Mouse (Mus musculus): ENCODE measurements around the gene Mecom. TPM values are rescaled to one million over a fixed set of nuclear protein-coding genes. Genes with fewer than 3 reads are reported as not detected.

Mecom gene
- polyA plus RNA-seq, 1 experiment from 2014 or later: 0.79 TPM

DNA sequence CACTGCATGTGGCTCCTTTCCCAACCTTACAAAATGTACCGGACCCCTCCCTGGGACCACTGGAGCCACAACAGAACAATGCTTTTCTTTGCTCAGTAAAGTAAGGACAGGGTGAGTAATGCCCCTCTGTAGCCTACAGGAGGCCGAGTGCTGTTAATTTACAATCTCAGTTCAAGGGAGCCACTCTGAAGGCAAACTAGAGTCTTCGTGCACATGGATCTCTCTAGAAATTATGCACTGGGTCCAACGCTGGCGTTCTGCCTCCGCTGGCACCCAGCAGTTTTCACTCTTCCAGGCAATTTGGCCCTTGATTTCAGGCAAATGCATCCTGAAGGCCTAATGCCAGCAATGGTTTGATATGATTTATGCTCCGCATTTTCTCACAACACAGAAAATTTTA is 467.0 kb downstream of the Mecom start:
- WGBS (ENCODE audit: insufficient replicate concordance): 73% methylated on average over 7 of the region's 7 CpGs
- H3K36me3 ChIP-seq (replicated peaks): no peaks in the 10 kb centered on the region
- H3K4me3 ChIP-seq (replicated peaks): no peak overlapping the region
- no peak overlapping the region for H3K27ac ChIP-seq (replicated peaks)
- no peaks in the 10 kb centered on the region for H3K9me3 ChIP-seq (replicated peaks)
- no peak overlapping the region for H3K9ac ChIP-seq
- no peak overlapping the region for H3K4me2 ChIP-seq
- no peaks in the 10 kb centered on the region for H3K27me3 ChIP-seq
- no peak for ATAC-seq (ENCODE audit: insufficient read depth)
- H3K4me1 ChIP-seq (replicated peaks): no peaks in the 10 kb centered on the region

DNA sequence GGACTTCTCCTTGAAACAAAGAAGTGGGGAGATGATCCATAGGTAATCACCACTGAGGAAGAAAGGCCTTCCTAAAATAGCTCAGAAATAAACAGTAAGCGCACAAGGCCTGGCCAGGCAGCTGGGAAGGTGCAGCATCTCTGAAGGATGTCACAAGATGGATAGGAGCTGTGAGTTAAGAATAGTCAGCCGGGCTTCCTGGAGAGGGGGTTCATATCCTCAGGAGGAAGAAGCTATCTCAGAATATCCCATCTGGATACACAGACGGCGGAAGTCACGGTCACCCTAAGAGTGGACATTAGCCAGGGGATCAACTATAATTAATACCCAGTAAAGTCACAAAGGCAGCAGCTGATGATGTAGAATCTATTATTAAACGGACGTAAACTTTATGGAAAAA is 471.3 kb downstream of the Mecom start:
- H3K4me3 ChIP-seq (replicated peaks): no peak overlapping the region
- H3K9me3 ChIP-seq (replicated peaks): no peaks in the 10 kb centered on the region
- no peak overlapping the region for H3K27ac ChIP-seq (replicated peaks)
- no peaks in the 10 kb centered on the region for H3K4me1 ChIP-seq (replicated peaks)
- H3K9ac ChIP-seq: no peak overlapping the region
- 72% methylated on average over 7 of the region's 7 CpGs for WGBS (ENCODE audit: insufficient replicate concordance)
- no peak for ATAC-seq (ENCODE audit: insufficient read depth)
- no peak overlapping the region for H3K4me2 ChIP-seq
- H3K36me3 ChIP-seq (replicated peaks): no peaks in the 10 kb centered on the region
- no peaks in the 10 kb centered on the region for H3K27me3 ChIP-seq

GRCm38 (mm10) chr3:30071271-30071670 is 476.5 kb downstream of the Mecom start:
- Histone ChIP-seq H3K27me3 (no peaks in the 10 kb centered on the region), H3K27ac (replicated peaks) (no peak overlapping the region), H3K36me3 (replicated peaks) (no peaks in the 10 kb centered on the region), H3K9ac (no peak overlapping the region), H3K4me2 (no peak overlapping the region), H3K9me3 (replicated peaks) (no peaks in the 10 kb centered on the region), H3K4me1 (replicated peaks) (no peaks in the 10 kb centered on the region), H3K4me3 (replicated peaks) (no peak overlapping the region)
- no peak for ATAC-seq (ENCODE audit: insufficient read depth)

GRCm38 (mm10) chr3:30066519-30066918 is 481.3 kb downstream of the Mecom start:
- H3K4me3 ChIP-seq (replicated peaks): no peak overlapping the region
- no peaks in the 10 kb centered on the region for H3K36me3 ChIP-seq (replicated peaks)
- no peak overlapping the region for H3K27ac ChIP-seq (replicated peaks)
- H3K9me3 ChIP-seq (replicated peaks): no peaks in the 10 kb centered on the region
- no peak overlapping the region for H3K4me2 ChIP-seq
- H3K27me3 ChIP-seq: no peaks in the 10 kb centered on the region
- ATAC-seq (ENCODE audit: insufficient read depth): no peak
- H3K4me1 ChIP-seq (replicated peaks): no peaks in the 10 kb centered on the region
- no peak overlapping the region for H3K9ac ChIP-seq
- WGBS (ENCODE audit: insufficient replicate concordance): 33% methylated on average over 7 of the region's 7 CpGs

DNA sequence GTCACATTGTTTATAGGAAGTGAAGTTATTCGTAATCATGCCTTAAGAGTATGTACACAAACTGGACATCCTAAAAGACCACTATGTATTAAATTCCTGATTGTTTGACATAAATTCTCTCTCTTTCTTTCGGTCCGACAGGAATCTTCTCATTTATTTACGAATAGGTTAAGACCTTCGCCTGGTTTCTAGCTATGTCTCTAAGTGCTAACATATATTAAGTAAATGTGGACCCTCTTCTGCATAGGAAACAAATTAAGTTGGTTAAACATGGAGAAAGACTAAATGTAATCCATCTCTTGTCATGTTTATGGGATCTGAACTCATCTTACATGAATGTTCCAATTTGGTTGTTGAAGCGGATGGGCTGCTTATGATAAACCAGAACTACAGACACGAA is 487.8 kb downstream of the Mecom start:
- H3K9ac ChIP-seq: no peak overlapping the region
- no peaks in the 10 kb centered on the region for H3K27me3 ChIP-seq
- H3K36me3 ChIP-seq (replicated peaks): no peaks in the 10 kb centered on the region
- H3K4me3 ChIP-seq (replicated peaks): no peak overlapping the region
- 71% methylated on average over 7 of the region's 7 CpGs for WGBS (ENCODE audit: insufficient replicate concordance)
- no peaks in the 10 kb centered on the region for H3K4me1 ChIP-seq (replicated peaks)
- no peak overlapping the region for H3K4me2 ChIP-seq
- no peaks in the 10 kb centered on the region for H3K9me3 ChIP-seq (replicated peaks)
- no peak overlapping the region for H3K27ac ChIP-seq (replicated peaks)
- ATAC-seq (ENCODE audit: insufficient read depth): no peak

DNA sequence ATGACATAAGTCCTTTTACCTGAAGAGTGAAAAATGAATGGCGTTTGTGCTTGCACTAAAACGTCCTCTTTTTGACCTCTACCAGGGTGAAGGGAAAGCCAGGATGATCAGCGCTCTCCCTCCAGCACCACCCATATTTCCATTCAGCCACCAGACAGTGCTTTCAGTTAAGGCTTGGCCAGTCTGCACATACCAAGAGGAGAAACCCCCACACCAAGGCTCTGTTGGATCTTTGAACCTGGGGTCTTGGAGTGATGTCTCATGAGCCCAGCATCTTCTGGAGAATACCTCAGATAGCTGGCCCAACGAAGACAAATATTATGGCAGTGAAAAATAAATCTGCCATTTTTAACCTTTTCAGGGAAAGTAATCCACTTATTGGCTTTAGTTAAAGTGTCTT is 488.2 kb downstream of the Mecom start:
- H3K9me3 ChIP-seq (replicated peaks): no peaks in the 10 kb centered on the region
- H3K4me3 ChIP-seq (replicated peaks): no peak overlapping the region
- no peak overlapping the region for H3K27ac ChIP-seq (replicated peaks)
- no peaks in the 10 kb centered on the region for H3K4me1 ChIP-seq (replicated peaks)
- no peaks in the 10 kb centered on the region for H3K27me3 ChIP-seq
- no peak for ATAC-seq (ENCODE audit: insufficient read depth)
- no peak overlapping the region for H3K9ac ChIP-seq
- H3K4me2 ChIP-seq: no peak overlapping the region
- 57% methylated on average over 4 of the region's 4 CpGs for WGBS (ENCODE audit: insufficient replicate concordance)
- H3K36me3 ChIP-seq (replicated peaks): no peaks in the 10 kb centered on the region

DNA sequence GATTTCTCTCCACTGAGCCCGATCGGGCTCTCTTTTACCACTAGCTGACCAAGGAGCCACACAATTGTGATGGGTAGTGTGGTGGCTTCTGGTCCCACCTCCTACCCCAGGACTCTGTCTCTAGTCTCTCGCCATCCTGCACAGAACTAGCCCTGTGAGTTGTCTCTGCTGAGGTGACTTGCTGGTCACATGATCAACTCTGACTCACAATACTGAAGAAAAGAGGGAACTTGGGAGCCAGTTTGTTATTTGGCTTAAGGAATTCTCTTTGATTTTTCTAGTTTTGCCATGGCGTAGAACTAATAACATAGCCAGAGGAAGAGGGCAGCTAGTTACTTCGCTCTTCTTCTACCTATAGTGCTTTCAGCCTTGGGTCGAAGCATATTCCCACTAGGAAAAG is 496.5 kb downstream of the Mecom start:
- WGBS (ENCODE audit: insufficient replicate concordance): 72% methylated on average over 6 of the region's 6 CpGs
- no peak overlapping the region for H3K9ac ChIP-seq
- H3K4me2 ChIP-seq: no peak overlapping the region
- H3K9me3 ChIP-seq (replicated peaks): no peaks in the 10 kb centered on the region
- ATAC-seq (ENCODE audit: insufficient read depth): no peak
- H3K36me3 ChIP-seq (replicated peaks): no peaks in the 10 kb centered on the region
- H3K27me3 ChIP-seq: no peaks in the 10 kb centered on the region
- H3K4me3 ChIP-seq (replicated peaks): no peak overlapping the region
- no peak overlapping the region for H3K27ac ChIP-seq (replicated peaks)
- no peaks in the 10 kb centered on the region for H3K4me1 ChIP-seq (replicated peaks)

DNA sequence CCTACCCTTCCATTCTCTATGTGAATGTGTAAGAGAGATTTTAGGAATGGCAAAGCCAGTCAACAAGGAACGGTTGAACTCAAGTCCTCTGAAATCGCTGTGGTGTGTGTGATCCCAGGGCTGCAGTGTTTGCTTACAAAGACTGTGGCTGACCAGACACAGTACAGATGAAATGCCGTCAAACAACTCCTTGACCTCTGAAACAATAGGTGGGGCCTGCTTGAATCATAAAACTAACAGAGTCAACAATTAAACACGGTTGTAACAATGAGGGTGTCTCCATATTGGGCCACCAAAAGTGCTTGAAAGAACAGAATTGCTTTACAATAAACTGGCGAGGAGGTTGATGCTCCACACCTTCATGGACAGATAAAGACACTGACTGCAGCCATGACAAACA is 497.0 kb downstream of the Mecom start:
- no peaks in the 10 kb centered on the region for H3K36me3 ChIP-seq (replicated peaks)
- H3K9ac ChIP-seq: no peak overlapping the region
- H3K27me3 ChIP-seq: no peaks in the 10 kb centered on the region
- no peak overlapping the region for H3K4me2 ChIP-seq
- ATAC-seq (ENCODE audit: insufficient read depth): no peak
- WGBS (ENCODE audit: insufficient replicate concordance): 50% methylated on average over 5 of the region's 5 CpGs
- H3K9me3 ChIP-seq (replicated peaks): no peaks in the 10 kb centered on the region
- H3K4me1 ChIP-seq (replicated peaks): no peaks in the 10 kb centered on the region
- no peak overlapping the region for H3K4me3 ChIP-seq (replicated peaks)
- no peak overlapping the region for H3K27ac ChIP-seq (replicated peaks)

DNA sequence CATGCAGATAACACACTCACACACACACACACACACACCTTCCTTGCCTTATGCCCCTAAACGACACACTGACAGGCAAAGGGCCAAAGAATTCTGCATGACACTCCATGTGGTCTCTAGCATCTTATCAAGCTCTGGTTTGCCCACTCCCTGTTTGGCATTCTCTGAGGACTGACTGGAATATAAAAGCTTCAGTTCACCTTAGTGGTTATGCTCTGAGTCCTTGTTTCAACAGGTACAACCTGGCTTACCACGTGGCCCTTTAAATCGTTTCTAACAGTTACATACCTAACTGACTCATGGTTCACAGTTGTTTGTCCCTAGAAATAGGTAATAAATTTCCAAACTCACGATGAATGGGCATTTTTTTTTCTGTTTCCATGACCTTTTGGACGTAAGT is 499.0 kb downstream of the Mecom start:
- WGBS (ENCODE audit: insufficient replicate concordance): 46% methylated on average over 5 of the region's 5 CpGs
- no peak overlapping the region for H3K27ac ChIP-seq (replicated peaks)

GRCm38 (mm10) chr3:30048157-30048556 is 499.7 kb downstream of the Mecom start:
- H3K27ac ChIP-seq (replicated peaks): no peak overlapping the region

More for the DNA sequence above, 499.0 kb downstream of the Mecom start:
- Histone ChIP-seq H3K4me1 (replicated peaks) (no peaks in the 10 kb centered on the region), H3K36me3 (replicated peaks) (no peaks in the 10 kb centered on the region), H3K27me3 (no peaks in the 10 kb centered on the region), H3K9me3 (replicated peaks) (no peaks in the 10 kb centered on the region), H3K4me3 (replicated peaks) (no peak overlapping the region), H3K9ac (no peak overlapping the region), H3K4me2 (no peak overlapping the region)
- no peak for ATAC-seq (ENCODE audit: insufficient read depth)

GRCm38 (mm10) chr3:30043525-30043924 is 504.3 kb downstream of the Mecom start:
- H3K9ac ChIP-seq: no peak overlapping the region
- no peaks in the 10 kb centered on the region for H3K27me3 ChIP-seq
- WGBS (ENCODE audit: insufficient replicate concordance): 53% methylated on average over 3 of the region's 3 CpGs
- H3K36me3 ChIP-seq (replicated peaks): no peaks in the 10 kb centered on the region
- H3K4me1 ChIP-seq (replicated peaks): no peaks in the 10 kb centered on the region
- no peak overlapping the region for H3K27ac ChIP-seq (replicated peaks)
- no peak overlapping the region for H3K4me2 ChIP-seq
- H3K4me3 ChIP-seq (replicated peaks): no peak overlapping the region
- no peaks in the 10 kb centered on the region for H3K9me3 ChIP-seq (replicated peaks)
- ATAC-seq (ENCODE audit: insufficient read depth): no peak

More at GRCm38 (mm10) chr3:30048157-30048556, 499.7 kb downstream of the Mecom start:
- Histone ChIP-seq H3K4me3 (replicated peaks) (no peak overlapping the region), H3K4me2 (no peak overlapping the region), H3K36me3 (replicated peaks) (no peaks in the 10 kb centered on the region), H3K27me3 (no peaks in the 10 kb centered on the region), H3K4me1 (replicated peaks) (no peaks in the 10 kb centered on the region), H3K9me3 (replicated peaks) (no peaks in the 10 kb centered on the region), H3K9ac (no peak overlapping the region)
- ATAC-seq (ENCODE audit: insufficient read depth): no peak
- 20% methylated on average over 4 of the region's 4 CpGs for WGBS (ENCODE audit: insufficient replicate concordance)

DNA sequence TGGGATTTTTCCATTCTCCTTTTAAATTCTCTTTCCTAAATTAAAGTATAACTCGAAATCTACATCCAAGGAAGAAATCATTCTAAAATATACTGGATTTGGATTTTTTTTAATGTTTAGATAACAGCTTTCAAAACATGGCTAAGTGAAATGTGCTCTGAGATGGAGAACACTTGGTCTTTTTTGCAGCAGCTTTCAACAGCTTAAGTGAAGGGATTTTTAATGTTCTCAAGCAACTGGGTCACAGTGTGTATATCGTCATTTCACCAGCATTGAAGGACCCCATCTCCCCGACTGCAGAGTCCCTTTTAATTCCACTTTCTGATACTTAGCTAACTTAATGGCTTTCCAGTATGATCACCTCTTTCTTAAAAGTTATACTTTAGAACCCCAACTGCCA is 509.3 kb downstream of the Mecom start:
- Histone ChIP-seq H3K27ac (replicated peaks) (no peak overlapping the region), H3K27me3 (no peaks in the 10 kb centered on the region), H3K4me1 (replicated peaks) (no peaks in the 10 kb centered on the region), H3K9ac (no peak overlapping the region), H3K36me3 (replicated peaks) (no peaks in the 10 kb centered on the region), H3K9me3 (replicated peaks) (no peaks in the 10 kb centered on the region), H3K4me2 (no peak overlapping the region), H3K4me3 (replicated peaks) (no peak overlapping the region)
- WGBS (ENCODE audit: insufficient replicate concordance): 51% methylated on average over 3 of the region's 3 CpGs
- no peak for ATAC-seq (ENCODE audit: insufficient read depth)

Data from liver, embryonic 15.5 days (tissue).